Mouse (Mus musculus): Measurements from ENCODE around the gene Ccp110.

DNA sequence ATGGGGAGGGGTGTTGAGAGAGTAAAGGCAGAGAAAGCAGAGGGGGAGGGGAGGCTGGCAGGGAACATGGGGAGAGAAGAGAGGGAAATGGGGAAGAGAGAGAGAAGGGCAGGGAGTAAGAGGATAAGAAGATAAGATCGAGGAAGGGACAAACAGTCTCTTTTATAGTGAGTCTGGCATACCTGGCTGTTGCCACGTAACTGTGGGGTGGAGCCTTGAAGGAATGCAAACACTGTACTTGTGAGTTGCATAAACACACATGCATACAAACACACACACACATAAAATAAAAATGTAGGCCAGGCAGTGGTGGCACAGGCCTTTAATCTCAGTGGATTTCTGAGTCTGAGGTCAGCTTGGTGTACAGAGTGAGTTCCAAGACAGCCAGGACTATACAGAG, 5.1 kb upstream of the Ccp110 start:
- no peak for TF ChIP-seq CTCF (IDR thresholded peaks at IDR 0.05; ENCODE audit: extremely low read depth, insufficient read depth, insufficient read length, insufficient replicate concordance)
- no peak for TF ChIP-seq POLR2A (IDR thresholded peaks at IDR 0.05; ENCODE audit: low read depth, low read length)
